Mouse (Mus musculus) spleen, postnatal 4 days (tissue): ENCODE measurements around the gene Ccdc148.

Experiments used
- DNase-seq, 2 experiments: peaks; one replicate each; pipeline ENCODE4 v3.0.0; 2022; ENCODE audit warnings: low spot score in 2 of 2

Ccdc148 gene

GRCm38 (mm10) chr2:58786177-58786576 lies 374.3 kb downstream of the Ccdc148 start:
- DNase-seq, result no peak

GRCm38 (mm10) chr2:58783526-58783925 lies 377.0 kb downstream of the Ccdc148 start:
- no peak for DNase-seq

GRCm38 (mm10) chr2:58778986-58779495 lies 381.4 kb downstream of the Ccdc148 start:
- no peak for DNase-seq

DNA sequence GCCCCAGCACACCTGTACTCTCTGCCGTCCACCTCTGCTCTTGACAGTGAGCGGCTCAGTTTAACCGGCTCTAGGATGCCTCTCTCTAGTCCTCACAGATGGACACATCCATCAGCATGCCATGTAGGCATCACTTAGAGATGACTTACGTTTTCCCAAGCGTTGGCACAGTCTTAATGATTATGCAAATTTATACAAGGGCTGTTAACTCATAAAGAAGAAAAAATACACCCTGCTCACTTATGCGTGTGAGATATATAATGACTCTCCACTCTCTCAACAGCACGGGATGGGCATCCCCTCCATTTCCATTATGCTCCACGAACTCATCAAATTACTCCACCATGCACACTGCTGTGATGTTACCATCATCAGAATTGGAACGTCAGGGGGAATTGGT lies 386.6 kb downstream of the Ccdc148 start:
- no peak for DNase-seq
